Mouse (Mus musculus) layer of hippocampus, postnatal 36 days (tissue): Measurements from ENCODE around the gene Slc27a2. TPM values are rescaled to one million over a fixed set of nuclear protein-coding genes. Genes with fewer than 3 reads are reported as not detected.

Experiments
- DNase-seq, 2 experiments: peaks; one replicate each; pipeline ENCODE4 v3.0.0; 2022
- total RNA-seq, 2 experiments: library from RNA; stranded (reverse); gene quantifications; 2 replicates each; pipeline ENCODE4 v1.2.3; 2021

The Slc27a2 gene
- total RNA-seq, 2 experiments from 2014 or later, result 11.1 to 12.0 TPM

GRCm38 (mm10) chr2:126555533-126555932, 3.3 kb downstream of the Slc27a2 start:
- no peak for DNase-seq

DNA sequence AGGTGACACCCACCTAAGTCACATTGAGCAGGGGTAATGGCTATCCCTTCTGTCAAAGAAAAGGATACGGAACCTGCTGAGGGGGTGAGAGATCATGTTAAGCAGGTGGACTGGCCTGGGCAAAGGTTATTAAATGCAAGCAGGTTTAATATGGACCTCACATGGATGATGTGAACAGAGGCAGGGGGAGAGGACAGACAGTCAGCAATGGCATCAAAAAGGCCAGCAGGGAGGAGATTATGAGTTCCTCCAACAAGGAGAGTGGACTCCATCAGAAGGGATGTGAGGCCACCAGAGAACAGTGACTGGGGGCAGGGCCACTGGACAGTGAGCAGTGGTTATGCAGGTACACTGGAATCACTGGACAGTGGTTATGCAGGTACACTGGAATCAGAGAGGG, 7.9 kb downstream of the Slc27a2 start:
- no peak for DNase-seq

- DNase-seq, result no peak
Measured at GRCm38 (mm10) chr2:126563411-126564105, 11.4 kb downstream of the Slc27a2 start.

DNA sequence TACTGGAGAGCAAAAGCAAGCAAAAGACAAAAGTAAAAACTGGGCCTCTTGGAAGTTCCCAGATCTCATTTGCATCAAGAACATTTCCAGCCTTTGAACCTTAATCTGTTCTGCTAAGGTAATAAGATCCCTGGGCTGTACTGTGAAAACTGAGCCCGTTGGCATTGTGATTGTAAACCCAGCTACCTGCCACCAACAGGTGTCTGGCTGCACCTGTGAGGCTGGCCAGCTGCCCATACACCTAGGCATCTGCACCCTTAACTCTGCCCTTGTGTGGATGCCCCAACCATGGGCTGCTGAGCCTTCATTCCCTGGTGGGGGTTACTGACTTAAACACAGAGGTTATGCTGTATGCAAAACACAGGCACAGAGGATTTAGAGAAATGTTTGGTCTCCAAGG, 20.0 kb downstream of the Slc27a2 start:
- no peak for DNase-seq

- no peak for DNase-seq
Measured at GRCm38 (mm10) chr2:126572747-126573146, 20.5 kb downstream of the Slc27a2 start.

- DNase-seq, result no peak
Measured at GRCm38 (mm10) chr2:126575391-126576176, 23.4 kb downstream of the Slc27a2 start.

DNA sequence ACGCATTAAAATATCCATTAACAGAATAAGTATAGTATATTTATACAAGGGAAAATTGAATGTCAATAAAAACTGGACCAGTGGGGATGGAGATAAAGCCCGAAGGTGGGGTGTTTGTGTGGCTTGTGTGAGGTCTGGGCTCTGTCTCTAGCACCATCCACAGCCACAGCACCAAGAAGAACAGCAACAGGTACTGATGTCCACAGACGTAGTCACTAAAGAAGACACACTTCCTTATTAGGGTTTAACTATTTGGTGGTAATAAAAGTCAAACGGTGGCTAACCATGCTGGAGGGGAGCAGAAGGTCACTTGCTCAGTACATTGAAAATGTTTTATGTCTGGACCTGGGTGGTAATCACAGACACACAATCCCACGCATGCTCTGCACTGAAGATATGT, 25.2 kb downstream of the Slc27a2 start:
- no peak for DNase-seq

GRCm38 (mm10) chr2:126579282-126579681, 27.1 kb downstream of the Slc27a2 start:
- DNase-seq, result no peak

DNA sequence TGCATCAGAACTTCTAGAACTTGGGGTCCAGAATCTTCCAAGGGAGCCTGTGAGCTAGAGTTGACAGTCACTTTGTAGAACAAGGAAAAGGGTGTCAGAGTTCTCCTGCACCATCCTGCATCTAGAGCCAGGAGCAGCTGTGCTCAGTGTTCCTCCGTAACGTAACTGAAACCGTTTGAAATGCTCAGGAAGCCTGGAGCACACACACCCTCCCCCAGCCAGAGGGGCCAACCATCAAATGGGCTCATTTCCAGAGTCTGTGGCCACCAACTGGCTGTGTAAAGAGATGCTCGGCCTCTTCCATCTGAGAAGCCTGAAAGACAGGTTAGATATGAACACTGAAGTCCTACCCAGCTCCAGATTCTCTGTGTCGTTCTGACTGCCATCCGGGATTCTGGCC, 31.8 kb downstream of the Slc27a2 start:
- DNase-seq, result no peak

DNA sequence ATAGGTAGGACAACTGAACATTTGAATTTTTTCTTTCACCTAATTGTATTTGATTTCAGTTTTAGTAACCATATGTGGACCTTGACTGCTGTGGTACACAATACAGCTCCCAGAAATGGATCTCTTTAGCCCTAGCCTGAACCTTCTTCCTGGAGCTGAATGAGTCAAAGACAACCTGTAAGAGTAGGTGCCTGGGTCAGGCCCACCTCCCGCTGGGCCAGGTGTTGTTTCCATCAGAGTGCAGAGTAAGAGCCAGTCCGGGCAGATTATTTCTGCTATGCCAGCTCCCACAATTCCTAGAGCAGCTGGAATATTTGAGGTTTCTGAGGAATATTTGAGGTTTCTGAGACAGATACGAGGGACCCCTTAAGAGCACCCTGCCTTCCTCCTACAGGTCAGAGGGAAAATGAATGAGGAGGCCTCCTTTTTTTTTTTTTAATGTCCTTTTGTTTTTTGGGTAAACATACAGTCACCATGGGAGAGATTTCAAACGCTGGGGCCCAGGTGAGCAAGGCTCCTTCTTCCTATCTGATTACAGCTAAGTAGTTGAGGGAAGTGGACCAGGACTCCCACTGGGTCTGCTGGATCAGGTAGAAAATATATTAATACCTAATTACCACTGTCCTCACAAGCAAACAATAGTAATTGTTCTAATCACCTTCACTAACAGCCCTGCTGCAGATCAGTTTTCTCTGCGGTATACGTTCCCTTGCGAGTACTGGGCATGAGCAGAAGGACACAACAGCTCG, 32.6 kb downstream of the Slc27a2 start:
- no peak for DNase-seq

DNA sequence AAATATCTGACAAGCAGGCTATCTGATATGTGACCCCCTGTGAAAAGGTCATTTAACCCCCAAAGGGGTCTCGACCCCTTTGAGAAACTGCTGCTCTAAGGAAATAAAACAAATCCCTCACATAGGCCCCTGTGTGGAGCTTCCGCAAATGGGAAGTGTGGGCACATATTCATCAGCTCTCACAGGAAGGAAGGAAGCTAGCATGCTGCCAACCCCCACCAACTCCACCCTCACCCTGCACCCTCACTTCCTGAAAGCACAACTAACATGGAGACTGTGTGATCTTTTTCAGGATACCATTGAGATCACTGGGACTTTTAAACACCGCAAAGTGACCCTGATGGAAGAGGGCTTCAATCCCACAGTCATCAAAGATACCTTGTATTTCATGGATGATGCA, 35.3 kb downstream of the Slc27a2 start:
- DNase-seq, result no peak

DNA sequence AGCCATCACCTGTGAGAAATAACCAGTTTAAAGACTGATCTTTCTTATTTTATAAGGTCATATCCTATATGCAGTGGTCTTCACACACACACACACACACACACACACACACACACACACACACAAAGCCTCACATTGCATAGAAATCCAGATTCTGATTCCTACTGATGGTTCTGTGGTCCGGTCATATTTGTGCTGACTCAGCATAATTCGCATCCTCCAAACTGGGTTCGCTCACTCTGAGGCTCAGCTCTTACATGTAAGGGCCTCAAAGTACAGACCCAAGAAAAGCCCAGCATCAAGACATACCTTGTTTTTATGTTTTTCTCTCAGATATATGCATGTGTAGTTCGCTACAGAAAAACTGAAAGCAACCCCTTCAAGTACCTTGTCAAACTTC, 39.1 kb downstream of the Slc27a2 start:
- no peak for DNase-seq

DNA sequence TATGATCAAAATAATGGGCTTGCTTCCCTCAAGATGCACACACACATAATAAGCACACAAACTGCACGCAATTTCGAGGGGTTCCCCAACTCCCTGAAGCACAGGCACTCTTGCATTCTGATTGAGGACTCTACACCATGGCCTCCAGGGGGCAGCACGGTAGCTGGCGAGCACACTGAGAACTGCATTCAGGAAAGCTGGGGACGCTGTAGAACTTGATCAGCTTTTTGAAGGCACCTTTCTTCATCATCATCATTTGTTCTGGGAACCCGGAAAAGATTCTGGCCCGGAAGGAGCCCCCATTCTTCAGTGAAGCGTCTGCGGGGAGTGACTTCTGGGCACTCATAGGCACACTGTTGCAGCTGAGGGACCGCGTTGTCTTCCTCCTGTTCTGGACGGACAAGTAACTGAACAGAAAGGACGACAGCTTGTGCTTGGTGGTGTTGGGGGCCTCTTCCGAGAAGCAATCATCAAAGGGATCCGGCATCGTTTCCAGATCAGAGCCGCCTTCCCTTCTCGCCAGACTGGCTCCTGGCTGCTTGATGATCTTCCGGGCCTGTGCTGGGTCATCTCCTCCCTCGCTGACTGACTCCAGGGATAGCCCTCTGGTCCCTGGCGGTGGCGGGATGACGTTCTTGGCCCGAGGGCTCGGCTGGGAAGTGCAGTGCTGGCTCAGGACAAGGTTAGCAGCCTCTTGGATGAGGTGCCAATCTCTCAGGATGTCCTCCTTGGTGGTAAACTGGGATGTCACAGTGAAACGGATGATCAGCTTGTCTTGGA, 41.8 kb downstream of the Slc27a2 start:
- DNase-seq, result peak; percentile 57 to 66

GRCm38 (mm10) chr2:126596347-126597072, 44.3 kb downstream of the Slc27a2 start:
- no peak for DNase-seq

DNA sequence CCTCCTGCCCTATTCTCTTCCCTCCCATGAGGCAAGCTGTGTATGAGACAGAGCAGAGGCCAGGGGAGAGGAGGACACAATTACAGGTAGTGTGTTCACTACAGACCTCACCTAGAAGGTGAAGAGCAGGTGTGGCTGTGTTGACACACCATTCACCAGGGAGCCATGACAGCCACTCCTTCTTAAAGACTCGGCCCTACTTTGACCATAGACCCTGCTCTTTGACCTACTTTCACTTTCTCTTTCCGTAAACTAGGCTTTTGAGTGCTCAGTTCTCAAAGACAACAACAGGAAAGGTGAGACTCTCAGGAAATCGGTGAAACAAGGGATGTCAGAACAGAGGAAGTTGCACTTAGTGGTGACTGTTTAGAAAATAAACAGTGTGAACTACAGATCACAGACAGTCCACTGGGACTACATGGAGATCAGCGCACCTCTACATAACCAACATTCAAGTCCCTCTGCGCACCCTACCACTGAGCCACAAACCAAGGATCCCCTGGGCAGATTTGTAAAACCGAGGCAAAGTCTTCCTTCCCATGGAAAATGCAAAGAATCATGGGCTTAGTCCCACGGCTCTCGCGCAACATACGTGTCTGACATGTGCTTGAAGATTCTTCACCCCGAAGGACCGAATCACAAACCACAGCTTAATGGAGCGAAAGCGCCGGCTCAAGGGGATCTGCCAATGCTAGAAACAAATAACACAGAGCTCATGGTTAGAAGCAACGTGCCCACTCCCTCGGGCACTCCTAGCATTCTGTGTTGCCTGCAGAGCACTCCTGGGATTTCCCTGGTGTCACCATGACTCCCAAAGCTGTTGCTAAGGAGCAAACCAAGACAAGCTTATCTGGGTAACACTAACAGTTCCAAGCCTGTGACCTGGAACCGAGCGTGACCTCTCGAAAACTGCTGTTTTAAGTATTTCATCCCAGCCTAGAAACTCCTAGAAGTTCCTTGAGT, 45.4 kb downstream of the Slc27a2 start:
- no peak for DNase-seq

DNA sequence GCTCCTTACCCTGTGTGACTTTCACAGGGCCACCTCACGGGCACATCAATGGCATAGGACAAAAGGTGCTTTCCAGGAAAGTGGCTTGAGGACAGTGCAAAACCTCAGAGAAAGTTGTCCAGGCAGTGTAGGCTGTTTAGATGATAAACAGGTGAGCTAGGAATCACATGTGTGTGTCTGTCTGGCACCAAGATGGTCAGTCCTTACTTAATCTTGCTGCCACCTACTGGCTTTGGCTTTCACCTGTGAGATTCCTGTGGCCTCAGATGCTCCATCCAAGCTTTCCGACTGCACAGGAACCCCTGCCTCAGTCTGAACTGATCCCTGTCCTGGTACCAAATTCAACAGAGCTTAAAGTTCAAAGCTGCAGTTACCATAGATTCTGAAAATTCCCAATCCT, 46.2 kb downstream of the Slc27a2 start:
- no peak for DNase-seq

- no peak for DNase-seq
Measured at GRCm38 (mm10) chr2:126599005-126599404, 46.8 kb downstream of the Slc27a2 start.

DNA sequence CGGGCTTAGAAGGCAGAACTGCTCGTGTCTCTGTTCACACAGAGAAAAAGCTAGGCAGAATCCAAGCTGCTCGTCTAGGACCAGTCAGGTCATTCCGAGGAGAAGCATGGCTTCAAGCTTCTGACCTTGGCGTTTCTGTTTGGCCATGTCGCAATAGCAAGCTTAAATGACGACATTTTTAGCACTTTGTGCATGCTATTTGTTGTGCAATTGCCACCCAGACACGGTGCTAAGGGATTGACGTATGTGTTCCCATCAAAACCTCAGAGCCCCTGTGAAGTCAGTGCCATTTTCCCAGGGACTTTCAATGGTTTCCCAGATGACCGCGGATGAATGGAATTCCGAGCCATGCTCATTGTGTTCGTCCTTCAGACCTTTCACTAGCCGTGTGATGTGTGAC, 48.3 kb downstream of the Slc27a2 start:
- no peak for DNase-seq

DNA sequence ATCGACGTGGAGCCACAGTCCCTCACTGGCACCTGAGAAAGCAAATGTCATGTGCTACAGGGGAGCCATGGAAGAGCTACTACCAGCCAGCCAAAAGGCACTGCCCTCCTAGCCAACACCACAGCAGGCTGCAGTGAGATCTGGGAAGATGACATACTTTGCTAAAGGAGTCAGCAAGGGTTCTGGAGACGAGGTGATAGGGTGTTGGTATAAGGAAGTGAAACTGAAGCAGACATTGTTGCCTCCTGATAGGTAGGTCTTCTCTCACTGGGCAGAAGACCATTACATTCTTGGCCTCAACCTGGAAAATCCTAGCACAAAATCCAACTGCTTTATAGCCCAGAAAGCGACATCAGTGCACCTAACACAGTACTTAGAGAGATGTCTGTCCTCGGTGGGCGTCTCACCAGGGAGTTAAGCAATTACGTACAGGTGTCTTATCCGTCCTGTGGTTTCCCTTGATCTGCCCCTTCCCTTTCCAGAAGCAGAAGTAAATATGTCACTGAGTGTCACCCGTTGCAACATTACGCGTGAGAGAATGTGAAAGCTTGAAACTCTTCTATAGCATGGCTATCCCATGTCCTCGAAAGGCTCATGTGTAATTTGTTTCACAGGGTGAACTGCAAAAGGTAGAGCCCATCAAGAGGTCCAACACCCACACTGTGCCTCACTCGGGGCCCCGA, 49.9 kb downstream of the Slc27a2 start:
- DNase-seq, result no peak
